Mouse (Mus musculus) erythroid progenitor cell, adult 5-6 weeks (primary cell): ENCODE results near the gene Bnc2. TPM values are rescaled to one million over a fixed set of nuclear protein-coding genes. Genes with fewer than 3 reads are reported as not detected.

Experiments
- ATAC-seq: replicated peaks from 2 replicates; pipeline ENCODE4 v1.8.0; 2016; ENCODE audit warnings: moderate number of reproducible peaks, mild to moderate bottlenecking, moderate TSS enrichment, inconsistent platforms; ENCODE audit not compliant: poor library complexity, low FRiP score, severe bottlenecking
- total RNA-seq, 2 experiments: library from RNA; stranded (forward) in 1 of 2; stranded (reverse) in 1 of 2; fragments of 150-400 nt in 1 of 2; fragments of 186-747, 209-891 nt in 1 of 2; gene quantifications; 2 replicates each; pipeline versions ENCODE4 v1.2.3 to v1.2.4; 2015 to 2017; ENCODE audit warnings: low replicate concordance in 2 of 2

Gene Bnc2
- total RNA-seq, 2 experiments from 2014 or later, result not detected

DNA sequence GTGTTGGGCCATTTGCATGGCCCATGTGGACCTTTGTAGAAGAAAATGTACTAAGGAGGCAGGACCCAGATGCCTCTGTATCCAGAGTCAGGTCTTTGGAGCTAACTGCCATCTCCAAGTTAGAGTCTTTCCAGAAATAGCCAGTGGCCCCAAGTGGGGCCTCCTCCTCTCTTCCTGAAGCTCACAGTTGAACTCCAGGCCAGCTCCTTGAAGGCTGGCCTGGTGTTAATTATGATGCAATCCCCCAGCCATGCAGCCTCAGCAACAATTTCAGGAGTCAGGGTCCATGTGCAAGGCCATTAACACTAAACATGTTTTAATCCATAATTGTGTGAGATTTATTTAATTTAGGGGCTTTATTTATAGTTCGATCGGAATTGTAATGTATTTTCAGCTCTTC lies 427.7 kb downstream of the Bnc2 start:
- ATAC-seq, result no peak

DNA sequence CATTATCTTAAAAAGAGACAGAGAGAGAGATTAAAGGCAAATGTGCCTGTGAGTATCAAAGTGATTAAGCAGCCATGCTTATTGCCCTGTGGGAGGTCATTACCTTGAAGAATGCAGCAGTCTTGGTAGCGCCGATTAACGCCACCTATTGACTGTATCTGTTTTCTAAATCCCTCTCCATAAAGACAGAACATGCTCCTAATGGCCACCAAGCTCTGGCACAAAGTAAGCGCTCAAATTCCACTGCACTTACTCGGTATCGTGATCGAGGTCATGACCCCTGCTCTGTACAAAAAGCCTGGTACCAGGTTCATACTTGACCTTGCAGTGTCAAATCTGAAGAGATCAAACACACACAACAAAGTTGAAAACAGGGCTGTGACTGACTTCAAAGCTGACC lies 442.7 kb downstream of the Bnc2 start:
- no peak for ATAC-seq

DNA sequence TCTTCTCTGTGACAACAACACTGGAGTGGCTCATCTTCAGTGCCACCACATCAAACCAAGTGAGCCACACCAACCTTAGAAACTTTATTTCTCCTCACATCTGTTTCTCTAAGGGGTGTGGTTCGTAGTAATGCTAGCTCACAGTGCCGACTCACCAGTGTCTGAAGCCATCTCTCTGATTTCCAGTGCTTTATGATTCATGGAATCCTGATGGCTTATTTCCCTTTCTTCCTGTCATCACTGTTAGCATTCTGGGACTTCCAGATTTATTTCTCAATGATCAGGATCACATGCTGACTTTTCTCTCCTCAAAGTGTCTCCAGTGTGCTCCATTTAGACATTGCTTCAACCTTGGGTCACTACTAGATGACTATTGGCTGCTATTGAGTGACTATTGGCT lies 443.8 kb downstream of the Bnc2 start:
- no peak for ATAC-seq

DNA sequence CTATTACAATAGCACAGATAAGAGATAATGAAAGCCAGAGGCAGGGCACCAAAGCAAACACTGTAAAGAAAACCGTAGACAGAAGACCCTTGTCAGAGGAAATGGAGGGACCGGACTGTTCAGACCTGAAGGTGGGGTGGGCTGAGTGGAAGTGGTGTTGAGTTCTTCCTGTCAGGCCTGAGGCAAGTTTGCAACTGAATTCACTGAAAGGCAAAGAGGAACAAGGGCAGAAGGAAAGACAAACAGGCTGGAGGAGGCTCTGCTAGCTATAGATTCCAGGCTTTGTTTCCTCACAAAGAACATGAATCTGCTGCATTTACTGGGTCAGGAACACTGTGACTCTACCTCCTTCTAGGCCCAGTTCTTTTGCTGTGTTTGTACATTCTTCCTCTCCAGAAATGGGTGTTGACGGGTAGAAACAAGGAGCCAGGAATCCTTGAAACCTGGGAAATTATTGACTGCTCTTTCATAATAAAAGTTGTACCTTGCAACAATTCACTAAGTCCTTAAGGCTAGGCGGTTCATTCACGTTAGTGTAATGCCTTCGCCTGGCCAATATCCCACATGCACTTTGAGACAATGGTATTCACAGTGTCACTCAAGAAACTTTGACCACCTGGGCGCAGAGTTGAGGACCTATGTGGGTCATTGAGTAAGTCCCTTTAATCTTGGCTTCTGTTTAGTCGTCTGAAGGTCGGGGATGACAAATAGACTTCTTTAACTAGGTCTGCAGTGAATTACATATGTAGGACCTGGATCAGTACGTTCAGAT lies 445.7 kb downstream of the Bnc2 start:
- no peak for ATAC-seq

DNA sequence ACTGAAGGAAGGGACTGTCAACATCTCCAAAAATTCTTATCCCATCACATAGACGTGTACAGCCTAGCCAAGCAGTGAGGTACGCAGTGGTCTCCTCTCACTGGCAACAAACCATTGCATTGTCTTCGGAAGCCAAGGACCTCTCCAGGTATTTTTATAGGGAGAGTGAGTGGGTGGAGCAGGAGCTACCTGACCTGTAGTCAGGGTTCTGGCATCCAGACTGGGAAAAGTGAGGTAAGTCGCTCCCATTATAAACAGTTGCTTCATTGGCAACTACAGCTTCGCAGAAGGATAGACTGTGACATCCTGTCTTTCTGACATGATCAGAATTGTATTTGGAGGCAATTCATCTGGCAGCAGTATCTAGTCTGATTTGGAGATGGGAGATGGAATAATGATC lies 446.5 kb downstream of the Bnc2 start:
- ATAC-seq, result no peak

Other genes with a start within 250 kb of the Bnc2 start
- gene Cntln, start 209.0 kb upstream of the Bnc2 start, total RNA-seq (2015; ENCODE audit: low replicate concordance), result 22.6 and 28.5 TPM in 2 replicates
- gene Cntln, start 209.0 kb upstream of the Bnc2 start, total RNA-seq (2017; ENCODE audit: low replicate concordance), result 47.7 and 51.0 TPM in 2 replicates